8 mouse cellular contexts compared by ENCODE assay signal in the genomic region with DNA sequence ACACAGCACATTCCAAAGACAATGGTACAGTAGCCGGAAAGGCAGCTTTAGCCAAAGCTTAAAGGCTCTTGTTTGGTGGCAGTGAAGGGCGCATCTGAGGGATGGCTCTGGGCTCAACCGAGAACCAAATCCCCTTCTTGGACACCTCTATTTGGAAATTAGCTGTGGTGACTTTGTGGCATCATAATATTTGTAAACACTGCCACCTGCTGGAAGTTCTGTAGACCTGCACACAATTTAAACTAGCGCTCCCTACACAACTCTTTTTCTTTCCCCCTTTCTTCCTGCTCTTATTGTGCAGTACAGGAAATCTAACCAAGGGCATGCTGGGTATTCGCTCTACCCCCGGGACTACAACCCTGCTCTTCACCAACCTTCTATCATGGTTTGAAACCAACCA. TPM values are rescaled to one million over a fixed set of nuclear protein-coding genes. Genes with fewer than 3 reads are reported as not detected.
DNase-seq lines count a peak whose midpoint lies in the region; ATAC-seq and TF ChIP-seq lines count a peak whose summit lies in the region.

No protein-coding gene starts in this region.

- no peak overlapping the region for H3K27ac ChIP-seq in lung, postnatal 0 days (ENCODE audit: low read length)
- H3K27ac ChIP-seq in small intestine, adult 2 months (ENCODE audit: insufficient read depth, low read depth, low read length): no peak overlapping the region

- H3K4me2 ChIP-seq in lung, postnatal 0 days (replicated peaks; ENCODE audit: low read depth, low read length): no peak overlapping the region

- WGBS in lung, postnatal 0 days: 4% methylated on average over 6 of the region's 6 CpGs
- 11% methylated on average over 6 of the region's 6 CpGs for WGBS in small intestine, adult 2 months

- no peaks in the 10 kb centered on the region for H3K9me3 ChIP-seq in lung, postnatal 0 days (ENCODE audit: low read length)

- no peak for TF ChIP-seq POLR2A in small intestine, adult 2 months (IDR thresholded peaks at IDR 0.05; ENCODE audit: low read depth, low read length)

- TF ChIP-seq CTCF in lung, postnatal 0 days (IDR thresholded peaks at IDR 0.05): peak; percentile 83
- peak; percentile 46; the same call in 1 of the 2 replicates for TF ChIP-seq CTCF in small intestine, adult 2 months (IDR thresholded peaks at IDR 0.05; ENCODE audit: extremely low read depth, insufficient read length, insufficient replicate concordance, low read depth, low read length)

- H3K36me3 ChIP-seq in lung, postnatal 0 days (ENCODE audit: insufficient read depth, low read length): no peaks in the 10 kb centered on the region
- no peaks in the 10 kb centered on the region for H3K36me3 ChIP-seq in small intestine, adult 2 months (ENCODE audit: control insufficient read depth, insufficient read depth, low read length)

- ATAC-seq in lung, postnatal 0 days: no peak

- H3K4me3 ChIP-seq in lung, postnatal 0 days (ENCODE audit: low read depth, low read length): no peak overlapping the region
- no peak overlapping the region for H3K4me3 ChIP-seq in small intestine, adult 2 months (ENCODE audit: low read depth, low read length)

- DNase-seq in adrenal gland, adult (ENCODE audit: inconsistent age in 2 of 2, low spot score in 1 of 2): peak; percentile 13 to 71
- no peak for DNase-seq in adrenal gland, adult 8-10 months
- peak; percentile 8 for DNase-seq in right cerebral cortex, postnatal 4 days
- no peak for DNase-seq in right cerebral cortex, postnatal 10 days (ENCODE audit: low spot score in 2 of 2)
- DNase-seq in forelimb bud, embryonic 11.5 days (ENCODE audit: low read depth, low spot score): peak; percentile 69
- DNase-seq in lung, postnatal 0 days (ENCODE audit: low spot score): peak; percentile 75
- no peak for DNase-seq in layer of hippocampus, postnatal 25 days (ENCODE audit: extremely low spot score in 1 of 2, low spot score in 1 of 2)

- TF ChIP-seq EP300 in lung, postnatal 0 days (IDR thresholded peaks at IDR 0.05): no peak

- H3K27me3 ChIP-seq in lung, postnatal 0 days (replicated peaks; ENCODE audit: insufficient read depth, low read length): no peaks in the 10 kb centered on the region
- H3K27me3 ChIP-seq in small intestine, adult 2 months (ENCODE audit: control insufficient read depth, insufficient read depth, low read length): no peaks in the 10 kb centered on the region

- H3K4me1 ChIP-seq in lung, postnatal 0 days (ENCODE audit: insufficient read depth, low read depth, low read length): no peaks in the 10 kb centered on the region
- H3K4me1 ChIP-seq in small intestine, adult 2 months (ENCODE audit: control insufficient read depth, insufficient read depth, insufficient read length, low read length): no peaks in the 10 kb centered on the region

- no peak overlapping the region for H3K9ac ChIP-seq in lung, postnatal 0 days (replicated peaks; ENCODE audit: low read depth)

RNA-seq across cellular contexts. Expression of gene Ldhb, which starts 11.4 kb away (rescaled TPM):
- total RNA-seq in adrenal gland, adult 8-10 months (2022): 100 to 1,000 TPM; 147 to 183 (median 159) TPM
- polyA plus RNA-seq in lung, postnatal 0 days (2015; fragmentation: Nextera tagmentation; extraction: Ambion mirVana): 182 and 184 TPM in 2 replicates
- polyA plus RNA-seq in small intestine, adult 2 months (2012; rRNA removed): 10.4 and 15.4 TPM in 2 replicates
- total RNA-seq in layer of hippocampus, postnatal 25 days (2021): 100 to 1,000 TPM; 502 to 563 TPM

RNA-seq across cellular contexts. Expression of gene Gys2, which starts 46.2 kb away (rescaled TPM):
- 10 to 100 TPM in 1 of 4 experiments, 1 to 10 TPM in 3; 1.4 to 10.7 (median 5.0) TPM for total RNA-seq in adrenal gland, adult 8-10 months (2022)
- not detected in 2 replicates for polyA plus RNA-seq in lung, postnatal 0 days (2015; fragmentation: Nextera tagmentation; extraction: Ambion mirVana)
- polyA plus RNA-seq in small intestine, adult 2 months (2012; rRNA removed): not detected in 2 replicates
- under 1 TPM; 0.22 to 0.31 TPM for total RNA-seq in layer of hippocampus, postnatal 25 days (2021)

RNA-seq across cellular contexts. Expression of gene Kcnj8, which starts 52.3 kb away (rescaled TPM):
- 10 to 100 TPM in 2 of 4 experiments, 1 to 10 TPM in 2; 8.3 to 11.8 (median 10.1) TPM for total RNA-seq in adrenal gland, adult 8-10 months (2022)
- 17.7 and 21.5 TPM in 2 replicates for polyA plus RNA-seq in lung, postnatal 0 days (2015; fragmentation: Nextera tagmentation; extraction: Ambion mirVana)
- 5.5 and 6.4 TPM in 2 replicates for polyA plus RNA-seq in small intestine, adult 2 months (2012; rRNA removed)
- total RNA-seq in layer of hippocampus, postnatal 25 days (2021): 1 to 10 TPM; 1.5 to 1.6 TPM

Comparison
In these comparisons a context has a peak if more than half of its experiments do, and no peak if none do; other contexts are left out.
1. DNase-seq: peak in adrenal gland, adult (2 of 2), right cerebral cortex, postnatal 4 days (single experiment), forelimb bud, embryonic 11.5 days (single experiment) and lung, postnatal 0 days (single experiment); none in adrenal gland, adult 8-10 months (single experiment), right cerebral cortex, postnatal 10 days (0 of 2) and layer of hippocampus, postnatal 25 days (0 of 2).